Mouse (Mus musculus): Measurements from ENCODE around the gene Bicra. TPM values are rescaled to one million over a fixed set of nuclear protein-coding genes. Genes with fewer than 3 reads are reported as not detected.

Gene Bicra
- polyA plus RNA-seq, 1 experiment from 2014 or later = 10.2 TPM

DNA sequence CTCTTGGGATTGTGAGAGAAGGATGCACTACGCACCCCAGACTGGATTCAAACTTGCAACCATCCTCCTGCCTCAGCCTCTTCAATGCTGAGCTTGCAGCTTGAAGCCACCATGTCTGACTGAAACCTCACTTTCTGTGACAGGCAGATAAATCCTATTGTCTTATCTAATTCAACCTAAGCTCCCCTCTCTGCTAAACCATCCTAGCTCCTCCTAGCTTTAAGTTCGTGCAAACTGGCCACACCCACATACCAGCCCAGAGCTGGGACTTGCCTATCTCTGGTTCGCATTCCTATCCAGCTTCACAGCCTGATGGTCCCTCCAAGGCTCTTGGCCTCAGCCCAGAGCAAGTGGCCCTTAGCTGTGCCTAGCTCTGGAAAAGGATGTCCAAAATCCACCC is 95.3 kb downstream of the Bicra start:
- peaks cover 16% of the 10 kb centered on the region; the same call in 1 of the 2 replicates for H3K27me3 ChIP-seq
- peaks cover 19% of the 10 kb centered on the region for H3K36me3 ChIP-seq
- no peak overlapping the region for H3K27ac ChIP-seq
- H3K4me1 ChIP-seq = peaks cover 8% of the 10 kb centered on the region
- H3K9me3 ChIP-seq = no peaks in the 10 kb centered on the region
- ATAC-seq (ENCODE audit: insufficient number of reproducible peaks, insufficient read depth, low FRiP score, low TSS enrichment) = no peak
- WGBS = 64% methylated on average over 3 of the region's 3 CpGs
- no peak overlapping the region for H3K4me2 ChIP-seq (replicated peaks)
- no peak overlapping the region for H3K4me3 ChIP-seq
- no peak overlapping the region for H3K9ac ChIP-seq

- WGBS = 82% methylated on average over 15 of the region's 15 CpGs
- Histone ChIP-seq H3K27me3 (peaks cover 4% of the 10 kb centered on the region; the same call in 1 of the 2 replicates), H3K4me2 (replicated peaks) (no peak overlapping the region), H3K4me3 (no peak overlapping the region), H3K9ac (no peak overlapping the region), H3K36me3 (peaks cover 12% of the 10 kb centered on the region), H3K27ac (no peak overlapping the region), H3K9me3 (no peaks in the 10 kb centered on the region), H3K4me1 (peaks cover 9% of the 10 kb centered on the region)
- ATAC-seq (ENCODE audit: insufficient number of reproducible peaks, insufficient read depth, low FRiP score, low TSS enrichment) = no peak
Observed at GRCm38 (mm10) chr7:15950008-15950407, 97.7 kb downstream of the Bicra start.

- Histone ChIP-seq H3K4me1 (peaks cover 16% of the 10 kb centered on the region), H3K4me2 (replicated peaks) (no peak overlapping the region), H3K4me3 (no peak overlapping the region), H3K9ac (no peak overlapping the region), H3K36me3 (peaks cover 14% of the 10 kb centered on the region), H3K9me3 (no peaks in the 10 kb centered on the region), H3K27me3 (no peaks in the 10 kb centered on the region), H3K27ac (no peak overlapping the region)
- ATAC-seq (ENCODE audit: insufficient number of reproducible peaks, insufficient read depth, low FRiP score, low TSS enrichment) = no peak
- 80% methylated on average over 7 of the region's 7 CpGs for WGBS
Observed at GRCm38 (mm10) chr7:15949216-15949790, 98.4 kb downstream of the Bicra start.

DNA sequence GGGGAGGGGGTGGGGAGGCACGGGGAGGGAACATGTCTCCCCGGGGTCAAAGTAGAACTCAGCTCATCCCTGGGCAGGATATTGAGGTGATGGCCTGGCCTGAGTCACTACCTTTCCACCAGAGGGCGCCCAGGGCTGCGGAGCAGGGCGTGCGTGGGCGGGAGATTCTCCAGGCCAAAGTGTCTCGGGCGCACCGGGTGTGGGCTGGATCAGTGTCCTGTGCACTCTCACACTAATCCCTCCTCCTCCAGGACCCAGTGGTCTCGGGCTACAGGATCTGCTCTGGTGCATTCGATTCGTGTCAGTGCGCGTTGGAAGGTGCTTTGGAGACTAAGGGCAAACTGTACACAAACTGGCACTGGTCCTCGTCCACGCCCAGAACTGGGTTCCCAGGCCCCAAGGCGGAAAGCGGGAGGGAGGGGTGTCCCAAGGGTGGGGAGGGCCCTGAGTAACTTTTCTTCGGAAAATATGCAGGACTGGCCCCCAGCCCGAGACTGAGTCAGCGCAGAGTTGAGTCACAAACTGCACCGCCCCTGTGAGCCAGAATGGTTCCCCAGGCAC is 99.3 kb downstream of the Bicra start:
- peaks cover 20% of the 10 kb centered on the region for H3K4me1 ChIP-seq
- no peak overlapping the region for H3K27ac ChIP-seq
- peak overlapping the region; percentile 40 for H3K9ac ChIP-seq
- no peaks in the 10 kb centered on the region for H3K27me3 ChIP-seq
- WGBS = 6% methylated on average over 23 of the region's 23 CpGs
- no peaks in the 10 kb centered on the region for H3K9me3 ChIP-seq
- H3K36me3 ChIP-seq = peaks cover 18% of the 10 kb centered on the region
- H3K4me2 ChIP-seq (replicated peaks) = peak overlapping the region; percentile 48
- peak overlapping the region; percentile 9; the same call in 1 of the 2 replicates for H3K4me3 ChIP-seq
- ATAC-seq (ENCODE audit: insufficient number of reproducible peaks, insufficient read depth, low FRiP score, low TSS enrichment) = peak; percentile 13; the same call in 1 of the 2 replicates

DNA sequence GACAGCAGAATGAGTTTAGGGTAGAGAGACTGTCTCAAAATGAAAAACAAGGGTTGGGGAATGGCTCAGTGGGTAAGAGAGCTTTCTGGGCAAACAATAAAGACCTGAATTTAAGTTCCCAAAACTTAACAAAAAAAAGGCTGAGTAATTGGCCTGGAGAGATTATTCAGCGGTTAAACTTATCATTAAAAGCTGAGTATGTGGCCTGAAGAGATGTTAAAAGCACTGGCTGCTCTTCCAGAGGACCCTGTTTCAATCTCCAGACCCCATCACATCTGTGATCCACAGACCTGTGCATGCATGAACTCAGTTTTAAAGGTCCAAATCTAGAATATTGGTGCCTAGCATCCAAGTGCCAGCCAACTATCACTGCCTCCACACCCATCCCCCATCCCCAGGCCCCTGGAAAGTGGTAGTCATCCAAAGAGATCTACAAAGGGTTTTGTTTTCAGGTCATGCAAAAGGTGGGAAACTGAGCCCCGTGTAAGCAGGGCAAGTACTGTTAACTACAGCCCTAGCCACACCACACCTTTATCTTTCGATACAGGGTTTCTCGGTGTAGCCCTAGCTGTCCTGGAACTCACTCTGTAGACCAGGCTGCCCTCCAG is 100.0 kb downstream of the Bicra start:
- no peak for ATAC-seq (ENCODE audit: insufficient number of reproducible peaks, insufficient read depth, low FRiP score, low TSS enrichment)
- Histone ChIP-seq H3K4me1 (peaks cover 20% of the 10 kb centered on the region), H3K36me3 (peaks cover 22% of the 10 kb centered on the region), H3K27me3 (no peaks in the 10 kb centered on the region), H3K4me2 (replicated peaks) (peak overlapping the region; percentile 48; the same call in 1 of the 2 replicates), H3K4me3 (0 out of 2 replicates have a peak overlapping the region, but pooled peaks have one; percentile 9), H3K27ac (no peak overlapping the region), H3K9ac (no peak overlapping the region), H3K9me3 (no peaks in the 10 kb centered on the region)
- 48% methylated on average over 4 of the region's 4 CpGs for WGBS

GRCm38 (mm10) chr7:15945721-15946536 is 101.8 kb downstream of the Bicra start, which contains the start of gene Nop53:
Gene Nop53, minus strand, starts transcription at chr7:15946074.
- ATAC-seq (ENCODE audit: insufficient number of reproducible peaks, insufficient read depth, low FRiP score, low TSS enrichment) = peak; percentile 87
- no peaks in the 10 kb centered on the region for H3K9me3 ChIP-seq
- peaks cover 20% of the 10 kb centered on the region for H3K4me1 ChIP-seq
- H3K27ac ChIP-seq = peak within 1 kb of the TSS; percentile 86
- no peaks in the 10 kb centered on the region for H3K27me3 ChIP-seq
- peak within 1 kb of the TSS; percentile 91 for H3K4me2 ChIP-seq (replicated peaks)
- peak within 1 kb of the TSS; percentile 67 for H3K4me3 ChIP-seq
- peaks cover 35% of the 10 kb centered on the region for H3K36me3 ChIP-seq
- WGBS = 1% methylated on average over 59 of the region's 59 CpGs
- peak within 1 kb of the TSS; percentile 65 for H3K9ac ChIP-seq

DNA sequence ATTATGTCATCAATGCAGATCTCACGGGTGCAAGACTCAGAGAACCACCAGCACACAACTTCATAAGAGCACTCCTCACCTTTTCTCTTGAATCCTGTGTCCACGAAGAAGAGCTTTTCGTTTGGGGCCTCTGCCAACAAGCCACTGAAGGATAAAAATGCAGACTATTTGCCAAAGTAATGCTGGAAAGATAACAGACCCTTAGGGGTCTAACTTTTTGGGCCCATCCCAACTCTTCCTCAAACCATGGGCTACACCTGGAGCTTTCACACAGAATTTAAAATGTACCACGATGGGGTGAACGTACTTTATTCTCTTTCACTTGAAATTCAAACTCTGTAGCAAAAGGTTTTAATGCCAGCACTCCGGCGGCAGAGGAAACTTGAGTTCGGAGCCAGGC is 102.5 kb downstream of the Bicra start:
- Histone ChIP-seq H3K9ac (peak overlapping the region; percentile 65), H3K4me1 (peaks cover 20% of the 10 kb centered on the region), H3K36me3 (peaks cover 43% of the 10 kb centered on the region), H3K9me3 (no peaks in the 10 kb centered on the region), H3K4me3 (peak overlapping the region; percentile 67), H3K4me2 (replicated peaks) (peak overlapping the region; percentile 91), H3K27me3 (no peaks in the 10 kb centered on the region), H3K27ac (peak overlapping the region; percentile 86; the same call in 1 of the 2 replicates)
- WGBS = 11% methylated on average over 8 of the region's 8 CpGs
- no peak for ATAC-seq (ENCODE audit: insufficient number of reproducible peaks, insufficient read depth, low FRiP score, low TSS enrichment)

GRCm38 (mm10) chr7:15944311-15944710 is 103.4 kb downstream of the Bicra start:
- Histone ChIP-seq H3K4me1 (peaks cover 20% of the 10 kb centered on the region), H3K9ac (no peak overlapping the region), H3K9me3 (no peaks in the 10 kb centered on the region), H3K4me2 (replicated peaks) (peak overlapping the region; percentile 91), H3K27ac (no peak overlapping the region), H3K4me3 (peak overlapping the region; percentile 67; the same call in 1 of the 2 replicates), H3K36me3 (peaks cover 52% of the 10 kb centered on the region), H3K27me3 (no peaks in the 10 kb centered on the region)
- 92% methylated on average over 1 of the region's 1 CpGs for WGBS
- ATAC-seq (ENCODE audit: insufficient number of reproducible peaks, insufficient read depth, low FRiP score, low TSS enrichment) = no peak

DNA sequence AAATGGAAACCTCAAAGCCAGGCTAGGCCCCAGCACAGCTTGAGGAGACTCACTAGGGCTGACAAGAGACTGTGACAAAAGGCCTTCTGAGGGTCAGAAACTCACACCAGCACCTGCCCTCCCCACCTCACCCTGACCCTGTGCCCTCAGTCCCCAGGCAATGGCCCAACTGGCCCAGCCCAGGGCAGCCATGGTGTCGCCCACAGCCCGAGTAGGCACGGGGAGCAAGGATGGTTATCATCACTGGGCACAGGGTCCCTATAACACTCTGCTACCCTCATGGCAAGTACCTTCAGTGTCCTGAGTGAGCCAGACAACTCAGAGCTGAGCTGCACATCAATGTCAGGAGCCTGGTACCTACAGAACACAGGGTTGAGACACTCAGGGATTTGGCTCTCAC is 109.1 kb downstream of the Bicra start:
- H3K4me3 ChIP-seq = no peak overlapping the region
- 0 out of 2 replicates have a peak, but pooled peaks cover 2% of the 10 kb centered on the region for H3K9me3 ChIP-seq
- no peak overlapping the region for H3K4me2 ChIP-seq (replicated peaks)
- H3K27me3 ChIP-seq = no peaks in the 10 kb centered on the region
- WGBS = 93% methylated on average over 3 of the region's 3 CpGs
- no peak overlapping the region for H3K9ac ChIP-seq
- no peak overlapping the region for H3K27ac ChIP-seq
- no peak for ATAC-seq (ENCODE audit: insufficient number of reproducible peaks, insufficient read depth, low FRiP score, low TSS enrichment)
- peaks cover 86% of the 10 kb centered on the region for H3K36me3 ChIP-seq
- H3K4me1 ChIP-seq = no peaks in the 10 kb centered on the region

- Histone ChIP-seq H3K9me3 (0 out of 2 replicates have a peak, but pooled peaks cover 2% of the 10 kb centered on the region), H3K27me3 (no peaks in the 10 kb centered on the region), H3K27ac (no peak overlapping the region), H3K36me3 (peaks cover 75% of the 10 kb centered on the region), H3K4me1 (no peaks in the 10 kb centered on the region), H3K4me2 (replicated peaks) (no peak overlapping the region), H3K9ac (no peak overlapping the region), H3K4me3 (no peak overlapping the region)
- WGBS = 91% methylated on average over 5 of the region's 5 CpGs
- no peak for ATAC-seq (ENCODE audit: insufficient number of reproducible peaks, insufficient read depth, low FRiP score, low TSS enrichment)
Observed at GRCm38 (mm10) chr7:15937491-15937890, 110.2 kb downstream of the Bicra start.
